Mouse (Mus musculus) urinary bladder, postnatal 14 days (tissue): Measurements from ENCODE around the gene Slc6a18.
"Not testable (repeated sequence)": the region's sequence is repeated elsewhere in the genome, so short reads cannot be mapped to it uniquely, and the experiment has no call there.

Experiments used
- DNase-seq: peaks from one replicate; pipeline ENCODE4 v3.0.0; 2021; ENCODE audit warnings: low spot score

Slc6a18 gene

GRCm38 (mm10) chr13:73677853-73678252, at the start of gene Slc6a18:
Slc6a18 (minus strand) TSS chr13:73678023.
- DNase-seq = no peak

GRCm38 (mm10) chr13:73725315-73725714, 47.5 kb upstream of the Slc6a18 start:
- DNase-seq = no peak

GRCm38 (mm10) chr13:73723081-73723668, 45.4 kb upstream of the Slc6a18 start:
- DNase-seq = peak; percentile 52

DNA sequence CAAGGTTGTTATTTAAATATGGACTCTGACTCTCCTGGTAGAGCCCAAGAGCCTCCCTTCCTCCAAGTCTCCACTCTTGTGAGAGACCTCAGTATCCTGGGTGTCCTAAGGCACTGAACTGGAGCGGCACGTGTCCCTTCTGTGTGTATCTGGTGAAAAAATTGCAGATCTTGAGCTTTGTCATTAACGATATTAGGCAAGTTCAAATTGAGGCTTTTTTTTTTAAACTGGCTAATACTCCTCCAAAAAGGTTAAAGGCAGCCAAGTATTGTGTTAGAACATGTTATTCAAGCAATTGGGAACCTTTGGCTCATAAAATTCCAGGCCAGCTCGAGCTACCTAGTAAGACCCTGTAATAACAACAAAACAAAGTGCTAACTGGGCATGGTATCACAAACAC, 42.4 kb upstream of the Slc6a18 start:
- DNase-seq = no peak

GRCm38 (mm10) chr13:73718225-73718624, 40.4 kb upstream of the Slc6a18 start:
- DNase-seq = peak; percentile 86

GRCm38 (mm10) chr13:73714020-73714419, 36.2 kb upstream of the Slc6a18 start:
- DNase-seq = no peak

DNA sequence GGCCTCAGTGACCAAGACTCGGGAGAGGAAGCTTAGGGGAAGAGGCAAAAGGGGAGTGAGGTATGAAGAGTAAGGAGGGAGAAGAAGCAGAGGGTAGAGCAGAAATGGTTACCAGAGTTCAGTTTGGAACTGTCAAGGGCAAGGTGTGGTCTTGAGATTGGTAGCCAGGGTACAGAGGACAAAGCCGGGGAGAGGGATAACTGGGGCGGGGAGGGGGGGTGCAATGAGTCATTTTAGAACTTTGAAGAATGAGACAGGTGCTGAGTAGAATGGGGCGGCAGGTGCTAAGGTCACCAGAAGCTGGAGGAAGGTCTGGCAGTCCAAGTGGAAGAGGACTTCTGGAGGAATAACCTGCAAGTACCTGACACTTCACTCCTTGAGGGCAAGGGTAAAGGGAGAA, 35.4 kb upstream of the Slc6a18 start:
- no peak for DNase-seq

DNA sequence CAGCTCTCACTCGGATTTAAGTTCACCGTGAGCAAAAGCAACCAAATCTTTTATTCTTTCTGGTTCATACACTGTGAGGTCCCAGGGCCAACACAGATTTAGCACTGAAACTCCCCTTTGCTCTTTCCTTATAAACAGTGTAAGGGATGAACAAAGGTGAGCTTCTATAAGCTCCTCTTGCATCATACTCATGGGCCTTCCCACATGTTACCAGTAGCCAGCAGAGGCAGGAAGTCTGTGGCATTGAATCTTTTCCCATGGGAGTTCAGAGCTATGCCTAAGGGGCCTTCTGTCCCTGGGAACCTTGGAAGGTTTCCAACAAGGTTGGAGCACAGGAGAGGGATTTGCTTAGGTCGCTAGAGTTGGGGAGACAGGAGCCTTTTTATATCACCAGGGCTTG, 34.4 kb upstream of the Slc6a18 start:
- no peak for DNase-seq

- DNase-seq = no peak
Observed at GRCm38 (mm10) chr13:73711803-73712202, 34.0 kb upstream of the Slc6a18 start.

GRCm38 (mm10) chr13:73711221-73711620, 33.4 kb upstream of the Slc6a18 start:
- no peak for DNase-seq

DNA sequence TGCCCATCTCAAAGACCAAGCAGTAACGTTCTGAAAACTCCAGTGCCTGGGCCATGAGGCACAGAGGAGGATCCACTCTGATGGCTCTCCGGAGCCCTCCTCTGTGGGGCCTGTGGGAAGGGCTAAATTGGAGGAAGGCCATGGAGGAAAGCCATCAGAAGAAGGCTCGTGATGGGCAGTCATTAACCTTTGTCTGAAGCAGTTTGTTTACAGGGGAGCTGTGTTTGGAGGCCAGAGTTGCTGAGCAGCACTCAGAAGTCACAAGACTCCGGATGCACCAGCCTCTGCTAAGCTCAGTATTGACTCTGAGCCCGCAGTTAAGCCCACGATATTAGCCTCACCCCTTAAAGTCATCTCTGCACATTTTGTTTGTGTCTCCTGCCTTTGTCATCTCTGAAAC, 31.7 kb upstream of the Slc6a18 start:
- no peak for DNase-seq

- DNase-seq = no peak
Observed at GRCm38 (mm10) chr13:73704694-73705325, 27.0 kb upstream of the Slc6a18 start, which contains the start of gene Slc6a19. Slc6a19 (minus strand) TSS chr13:73704865.

GRCm38 (mm10) chr13:73703486-73703885, 25.7 kb upstream of the Slc6a18 start:
- DNase-seq = not testable (repeated sequence)

DNA sequence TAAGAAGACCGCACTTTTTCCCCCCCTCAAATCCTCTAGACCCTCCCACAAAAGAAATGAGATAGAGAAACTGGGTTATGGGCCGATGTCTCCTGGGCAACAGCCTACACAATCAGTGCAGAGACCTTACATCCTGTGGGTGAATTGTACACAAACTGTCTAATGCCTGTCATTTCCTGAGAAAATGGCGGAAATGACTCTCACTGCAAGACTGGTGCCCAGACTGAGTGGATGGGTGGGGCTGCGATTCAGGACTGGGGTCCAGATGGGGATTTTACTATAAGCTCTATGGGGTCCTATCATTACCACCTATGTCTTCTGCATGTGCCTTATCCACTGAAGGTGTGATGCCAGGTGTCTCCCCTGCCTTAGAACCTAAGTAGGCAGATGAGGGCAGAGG, 25.0 kb upstream of the Slc6a18 start:
- no peak for DNase-seq

DNA sequence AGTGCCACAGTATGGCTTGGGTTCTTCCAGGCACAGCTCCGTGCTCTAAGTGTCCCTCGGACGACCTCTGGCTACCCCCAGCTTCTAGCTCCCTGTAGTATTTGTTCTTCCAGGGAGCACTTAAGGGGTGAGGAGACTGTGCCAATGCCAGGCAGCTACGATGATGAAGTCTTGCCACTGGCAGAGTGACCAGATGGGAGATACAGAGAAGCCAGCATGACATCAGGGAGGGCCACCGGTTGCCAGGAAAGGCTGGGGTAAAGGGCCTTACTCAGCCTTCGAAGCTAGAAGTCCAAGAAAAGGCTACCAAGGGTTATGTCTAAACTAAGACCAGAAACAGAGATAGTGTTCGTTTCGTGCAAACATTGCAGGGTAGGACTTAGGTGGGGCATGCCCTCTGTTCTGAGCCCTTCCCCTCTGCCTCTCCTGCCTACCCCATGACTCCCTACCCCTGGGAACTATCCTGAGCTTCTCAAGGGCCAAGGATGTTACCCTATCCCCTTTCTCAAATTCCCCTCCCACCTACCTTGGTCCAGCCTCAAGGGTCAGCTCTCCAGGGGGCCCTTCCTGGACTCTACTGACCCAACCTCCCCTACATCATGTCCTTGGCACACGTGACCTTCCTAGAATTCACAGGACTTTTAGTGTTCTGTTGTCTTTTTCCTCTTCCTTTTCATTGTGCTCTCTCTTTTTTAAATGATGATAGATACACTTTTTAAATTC, 23.5 kb upstream of the Slc6a18 start:
- DNase-seq = no peak

DNA sequence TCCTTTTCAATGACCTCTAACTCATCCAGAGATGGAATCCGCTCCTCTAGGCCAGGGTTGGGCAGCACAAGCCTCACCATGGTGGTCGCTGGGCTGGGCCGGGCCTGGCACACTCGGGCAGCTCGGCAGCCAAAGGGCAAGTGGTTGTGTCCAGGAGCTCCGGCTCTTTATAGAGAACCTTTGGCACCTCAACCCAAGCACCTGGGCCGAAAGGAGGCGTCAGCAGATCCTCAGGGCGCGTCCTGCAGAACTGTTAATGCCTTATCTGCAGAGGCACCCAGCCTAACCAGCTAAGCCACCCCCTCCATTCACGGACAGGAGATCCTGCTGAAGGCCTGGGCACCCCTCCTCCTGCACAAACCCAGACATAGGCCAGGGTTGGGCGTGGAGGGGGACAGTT, 22.7 kb upstream of the Slc6a18 start:
- DNase-seq = no peak

DNA sequence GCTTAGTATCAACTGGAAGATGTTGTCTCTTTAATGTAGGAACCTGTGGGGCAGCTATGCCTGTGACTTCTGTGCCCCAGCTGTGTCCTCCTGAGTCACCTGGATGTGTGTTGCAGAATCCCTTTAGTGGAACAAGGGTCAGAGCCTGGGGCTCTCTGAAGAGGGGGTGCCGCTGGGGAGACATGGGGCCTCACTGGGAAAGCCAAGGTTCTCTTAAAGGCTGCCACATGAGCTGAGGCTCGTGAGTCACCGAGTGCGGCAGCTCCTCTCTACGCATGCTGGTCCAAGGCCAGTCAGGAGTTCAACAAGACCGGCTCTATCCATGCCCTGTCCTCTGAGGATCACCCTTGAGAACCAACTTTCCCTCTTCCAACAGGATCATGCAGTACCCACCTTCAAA, 21.9 kb upstream of the Slc6a18 start:
- DNase-seq = no peak

- no peak for DNase-seq
Observed at GRCm38 (mm10) chr13:73696529-73696928, 18.7 kb upstream of the Slc6a18 start.

- DNase-seq = no peak
Observed at GRCm38 (mm10) chr13:73694972-73695371, 17.1 kb upstream of the Slc6a18 start.

GRCm38 (mm10) chr13:73693333-73693732, 15.5 kb upstream of the Slc6a18 start:
- DNase-seq = no peak

DNA sequence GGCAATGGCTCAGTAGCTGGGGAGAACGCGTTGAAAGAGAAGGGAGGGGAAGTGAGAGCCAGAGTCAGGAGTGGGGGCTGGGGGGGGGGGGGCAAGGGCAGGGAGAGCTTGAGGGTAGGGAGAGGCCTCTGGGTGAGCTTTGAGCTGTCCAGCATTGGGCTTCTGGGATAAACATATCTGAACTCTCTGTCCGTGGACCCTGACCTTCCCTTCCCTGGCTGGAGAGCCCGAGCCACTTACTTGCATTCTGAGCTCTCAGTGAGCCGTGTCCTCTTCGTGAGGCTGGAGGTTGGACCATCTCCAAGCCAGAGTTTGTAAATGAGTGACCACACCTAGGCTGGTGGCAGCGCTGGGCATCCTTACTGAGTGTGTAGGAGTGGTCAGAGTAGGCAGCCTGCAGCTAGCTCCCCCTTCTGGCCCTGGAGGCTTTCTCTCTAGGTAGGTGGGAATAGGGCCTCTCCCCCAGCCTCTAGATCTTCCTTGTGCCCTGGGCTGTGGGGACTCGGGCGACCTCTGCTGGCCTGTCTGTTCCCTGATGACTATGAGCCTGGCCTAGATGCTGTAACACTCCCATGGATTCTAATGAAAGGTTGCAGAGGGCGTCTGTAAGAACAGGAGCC, 14.5 kb upstream of the Slc6a18 start:
- DNase-seq = peak; percentile 40

DNA sequence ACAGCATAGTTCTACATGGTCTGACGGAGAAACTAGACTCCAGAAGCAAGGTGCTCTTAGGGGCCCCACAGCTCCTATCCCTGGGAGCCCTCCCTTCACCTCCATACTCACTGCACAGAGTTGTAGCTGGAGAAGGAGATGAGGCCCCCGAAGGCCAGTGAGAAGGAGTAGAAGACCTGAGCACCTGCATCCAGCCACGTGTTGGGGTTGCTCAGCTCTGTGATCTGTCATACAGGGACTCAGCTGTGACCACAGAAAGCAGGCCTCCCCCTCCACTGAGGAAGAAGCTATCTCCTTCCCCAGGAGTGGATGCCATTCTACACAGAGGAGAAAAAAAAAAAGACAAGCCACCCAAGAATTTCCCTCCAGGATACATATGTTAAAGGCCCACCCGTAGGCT, 11.1 kb upstream of the Slc6a18 start:
- DNase-seq = no peak

- DNase-seq = no peak
Observed at GRCm38 (mm10) chr13:73687601-73688000, 9.8 kb upstream of the Slc6a18 start.
